Mouse (Mus musculus): ENCODE data around the gene Ypel5. TPM values are rescaled to one million over a fixed set of nuclear protein-coding genes. Genes with fewer than 3 reads are reported as not detected.

Ypel5 gene
- total RNA-seq, 2 experiments from 2014 or later, result 87.0 to 95.4 TPM

- DNase-seq (ENCODE audit: low spot score in 2 of 2), result no peak
Observed at GRCm38 (mm10) chr17:72837824-72838474, 1.7 kb downstream of the Ypel5 start.

- no peak for DNase-seq (ENCODE audit: low spot score in 2 of 2)
Observed at GRCm38 (mm10) chr17:72839000-72839399, 2.7 kb downstream of the Ypel5 start.

- no peak for DNase-seq (ENCODE audit: low spot score in 2 of 2)
Observed at GRCm38 (mm10) chr17:72844393-72844792, 8.1 kb downstream of the Ypel5 start.

GRCm38 (mm10) chr17:72844949-72845490 lies 8.8 kb downstream of the Ypel5 start:
- no peak for DNase-seq (ENCODE audit: low spot score in 2 of 2)

- no peak for DNase-seq (ENCODE audit: low spot score in 2 of 2)
Observed at GRCm38 (mm10) chr17:72845521-72845920, 9.3 kb downstream of the Ypel5 start.

GRCm38 (mm10) chr17:72855298-72855697 lies 19.0 kb downstream of the Ypel5 start:
- DNase-seq (ENCODE audit: low spot score in 2 of 2), result no peak

- DNase-seq (ENCODE audit: low spot score in 2 of 2), result peak; percentile 61 to 74
Observed at GRCm38 (mm10) chr17:72857677-72858633, 21.7 kb downstream of the Ypel5 start.

GRCm38 (mm10) chr17:72863226-72863625 lies 27.0 kb downstream of the Ypel5 start:
- DNase-seq (ENCODE audit: low spot score in 2 of 2), result no peak

- no peak for DNase-seq (ENCODE audit: low spot score in 2 of 2)
Observed at GRCm38 (mm10) chr17:72866624-72867245, 30.5 kb downstream of the Ypel5 start.

GRCm38 (mm10) chr17:72868181-72868580 lies 31.9 kb downstream of the Ypel5 start:
- DNase-seq (ENCODE audit: low spot score in 2 of 2), result no peak

GRCm38 (mm10) chr17:72878979-72879378 lies 42.7 kb downstream of the Ypel5 start:
- no peak for DNase-seq (ENCODE audit: low spot score in 2 of 2)

- no peak for DNase-seq (ENCODE audit: low spot score in 2 of 2)
Observed at GRCm38 (mm10) chr17:72880156-72880555, 43.9 kb downstream of the Ypel5 start.

- no peak for DNase-seq (ENCODE audit: low spot score in 2 of 2)
Observed at GRCm38 (mm10) chr17:72881051-72881450, 44.8 kb downstream of the Ypel5 start.

GRCm38 (mm10) chr17:72881804-72882203 lies 45.6 kb downstream of the Ypel5 start:
- no peak for DNase-seq (ENCODE audit: low spot score in 2 of 2)

GRCm38 (mm10) chr17:72889556-72890397 lies 53.5 kb downstream of the Ypel5 start:
- peak; percentile 70 to 75 for DNase-seq (ENCODE audit: low spot score in 2 of 2)

GRCm38 (mm10) chr17:72890398-72890898 lies 54.2 kb downstream of the Ypel5 start:
- DNase-seq (ENCODE audit: low spot score in 2 of 2), result no peak

GRCm38 (mm10) chr17:72891556-72891955 lies 55.3 kb downstream of the Ypel5 start:
- DNase-seq (ENCODE audit: low spot score in 2 of 2), result no peak

GRCm38 (mm10) chr17:72895506-72895905 lies 59.3 kb downstream of the Ypel5 start:
- DNase-seq (ENCODE audit: low spot score in 2 of 2), result no peak

- no peak for DNase-seq (ENCODE audit: low spot score in 2 of 2)
Observed at GRCm38 (mm10) chr17:72897076-72897475, 60.8 kb downstream of the Ypel5 start.

GRCm38 (mm10) chr17:72897961-72898360 lies 61.7 kb downstream of the Ypel5 start:
- DNase-seq (ENCODE audit: low spot score in 2 of 2), result no peak
